Mouse (Mus musculus) intestine, embryonic 14.5 days (tissue): ENCODE data around the gene Uevld. TPM values are rescaled to one million over a fixed set of nuclear protein-coding genes. Genes with fewer than 3 reads are reported as not detected.
A peak's percentile ranks its signal among the peaks of the same experiment; 100 is the strongest.

Experiments used
- ATAC-seq: fragments of 200-750 bp; cut with Nextera tagmentation; replicated peaks from 2 replicates; pipeline ENCODE4 v1.8.0; 2017; ENCODE audit warnings: low read depth, moderate number of reproducible peaks, moderate TSS enrichment, moderate library complexity; ENCODE audit not compliant: low FRiP score, low TSS enrichment
- DNase-seq: peaks from one replicate; pipeline ENCODE4 v3.0.0-alpha.2; 2018; ENCODE audit warnings: low spot score
- H3K27ac ChIP-seq: fragments of 300-500 bp; sonication (generic); 2 replicates; pipeline ENCODE4 v1.5.1; 2014; ENCODE audit warnings: low read depth, mild to moderate bottlenecking, control low read depth
- H3K27me3 ChIP-seq: fragments of 300-500 bp; sonication (generic); replicated peaks from 2 replicates; pipeline ENCODE4 v1.6.1; 2014; ENCODE audit warnings: low read length, control low read depth; ENCODE audit not compliant: control insufficient read depth, insufficient read depth
- H3K36me3 ChIP-seq: fragments of 300-500 bp; sonication (generic); 2 replicates; pipeline ENCODE4 v1.6.1; 2014; ENCODE audit warnings: low read length, control low read depth; ENCODE audit not compliant: control insufficient read depth, insufficient read depth
- H3K4me1 ChIP-seq: fragments of 300-500 bp; sonication (generic); replicated peaks from 2 replicates; pipeline ENCODE4 v1.6.1; 2014; ENCODE audit warnings: low read length, control low read depth, mixed read lengths; ENCODE audit not compliant: control insufficient read depth, insufficient read depth
- H3K4me2 ChIP-seq: fragments of 300-500 bp; sonication (generic); 2 replicates; pipeline ENCODE4 v1.6.1; 2014; ENCODE audit warnings: low read length
- H3K4me3 ChIP-seq: fragments of 300-500 bp; sonication (generic); 2 replicates; pipeline ENCODE4 v1.5.1; 2014; ENCODE audit warnings: low read depth, low read length, control low read depth, mixed read lengths
- H3K9ac ChIP-seq: fragments of 300-500 bp; sonication (generic); 2 replicates; pipeline ENCODE4 v1.6.1; 2014; ENCODE audit warnings: mild to moderate bottlenecking, low read length
- H3K9me3 ChIP-seq: fragments of 300-500 bp; sonication (generic); 2 replicates; pipeline ENCODE4 v1.6.1; 2016; ENCODE audit warnings: low read length, control low read depth; ENCODE audit not compliant: control insufficient read depth
- WGBS: fragments of 180-500 bp; shearing (Covaris S2); extraction: QIAGEN DNeasy Blood & Tissue Kit; methylation state at CpG from one replicate; pipeline ENCODE4 v1.1.7; 2014; 5-methylcytosine and 5-hydroxymethylcytosine counted together
- polyA plus RNA-seq: library from polyadenylated mRNA; unstranded; fragments of >200 nt; fragmentation: Nextera tagmentation; extraction: Ambion mirVana; gene quantifications from 2 replicates; pipeline ENCODE4 v1.2.1, GENCODE M21; 2014

Uevld gene
- 11.4 and 12.6 TPM in 2 replicates for polyA plus RNA-seq

GRCm38 (mm10) chr7:46957831-46958691 is at the start of gene Uevld:
Uevld (minus strand) TSS chr7:46958527.
- no peak within 1 kb of the TSS; the same call in 1 of the 2 replicates for H3K27ac ChIP-seq

DNA sequence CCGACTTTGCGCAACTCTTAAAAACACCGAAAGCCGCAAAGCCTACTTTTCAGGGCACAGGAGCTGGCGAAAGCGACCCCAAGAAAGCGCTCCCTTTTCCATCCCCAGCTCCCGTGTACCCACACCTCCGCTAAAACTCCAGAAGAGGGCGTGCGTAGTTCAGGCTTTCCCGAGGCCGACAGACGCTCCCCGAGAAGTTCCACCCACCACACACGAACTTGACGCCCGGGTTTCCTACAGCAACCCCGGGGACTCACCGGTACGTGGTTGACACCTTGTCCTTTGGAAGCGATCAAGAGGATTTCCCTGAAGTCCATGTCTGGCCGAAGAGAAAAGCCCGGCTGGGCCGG is 49.5 kb upstream of the Uevld start:
- no peaks in the 10 kb centered on the region for H3K27me3 ChIP-seq
- DNase-seq (no peak), ATAC-seq (peak; percentile 71)
- 1% methylated on average over 25 of the region's 25 CpGs for WGBS
- no peaks in the 10 kb centered on the region for H3K9me3 ChIP-seq
- peak overlapping the region; percentile 67 for H3K9ac ChIP-seq
- peak overlapping the region; percentile 84 for H3K27ac ChIP-seq
- H3K36me3 ChIP-seq: no peaks in the 10 kb centered on the region
- peak overlapping the region; percentile 75 for H3K4me3 ChIP-seq
- H3K4me2 ChIP-seq: peak overlapping the region; percentile 77
- peaks cover 16% of the 10 kb centered on the region for H3K4me1 ChIP-seq

More at GRCm38 (mm10) chr7:46957831-46958691, at the start of gene Uevld:
- H3K4me2 ChIP-seq: peak within 1 kb of the TSS; percentile 53
- WGBS: 1% methylated on average over 51 of the region's 51 CpGs
- ATAC-seq (peak; percentile 92), DNase-seq (peak; percentile 97)
- peaks cover 23% of the 10 kb centered on the region for H3K36me3 ChIP-seq
- H3K27me3 ChIP-seq: no peaks in the 10 kb centered on the region
- H3K4me3 ChIP-seq: peak within 1 kb of the TSS; percentile 75
- H3K9ac ChIP-seq: peak within 1 kb of the TSS; percentile 68
- H3K9me3 ChIP-seq: no peaks in the 10 kb centered on the region
- H3K4me1 ChIP-seq: peaks cover 8% of the 10 kb centered on the region; the same call in 1 of the 2 replicates

GRCm38 (mm10) chr7:47007109-47007780 is 48.9 kb upstream of the Uevld start:
- no peak for ATAC-seq
- WGBS: 15% methylated on average over 21 of the region's 21 CpGs

GRCm38 (mm10) chr7:47003411-47004115 is 45.2 kb upstream of the Uevld start:
- peak; percentile 24 for DNase-seq
- Histone ChIP-seq H3K9ac (no peak overlapping the region), H3K4me1 (peaks cover 42% of the 10 kb centered on the region), H3K36me3 (peaks cover 8% of the 10 kb centered on the region), H3K27me3 (no peaks in the 10 kb centered on the region), H3K4me3 (no peak overlapping the region), H3K4me2 (no peak overlapping the region), H3K9me3 (no peaks in the 10 kb centered on the region), H3K27ac (no peak overlapping the region)
- 56% methylated on average over 3 of the region's 3 CpGs for WGBS
- ATAC-seq: no peak

More at GRCm38 (mm10) chr7:47007109-47007780, 48.9 kb upstream of the Uevld start:
- peak; percentile 64 for DNase-seq
- Histone ChIP-seq H3K4me2 (peak overlapping the region; percentile 77), H3K27me3 (no peaks in the 10 kb centered on the region), H3K9ac (peak overlapping the region; percentile 67), H3K4me3 (peak overlapping the region; percentile 75), H3K4me1 (peaks cover 21% of the 10 kb centered on the region), H3K9me3 (no peaks in the 10 kb centered on the region), H3K27ac (peak overlapping the region; percentile 84), H3K36me3 (no peaks in the 10 kb centered on the region)

DNA sequence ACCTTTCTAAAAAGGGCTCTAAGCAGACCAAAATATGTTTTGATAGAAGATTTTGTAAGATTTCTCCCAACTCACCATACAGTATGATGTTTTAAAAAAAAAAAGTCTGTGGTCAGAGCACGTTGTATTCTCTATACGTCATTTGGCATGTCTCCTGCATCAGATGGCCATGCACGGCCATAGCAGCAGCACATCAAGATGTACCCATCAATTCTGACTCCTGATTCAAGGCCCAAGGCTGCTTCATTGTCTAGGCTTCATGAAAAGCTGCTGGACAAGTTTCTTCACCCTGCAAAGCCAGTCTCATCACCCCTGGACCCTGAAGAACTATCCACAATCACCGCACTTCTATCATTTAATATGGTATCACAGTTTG is 43.6 kb upstream of the Uevld start:
- ATAC-seq (no peak), DNase-seq (peak; percentile 39)
- 52% methylated on average over 4 of the region's 4 CpGs for WGBS
- H3K4me1 ChIP-seq: peaks cover 40% of the 10 kb centered on the region
- H3K4me3 ChIP-seq: no peak overlapping the region
- H3K4me2 ChIP-seq: no peak overlapping the region
- H3K27ac ChIP-seq: no peak overlapping the region
- no peaks in the 10 kb centered on the region for H3K9me3 ChIP-seq
- peaks cover 25% of the 10 kb centered on the region for H3K36me3 ChIP-seq
- no peak overlapping the region for H3K9ac ChIP-seq
- no peaks in the 10 kb centered on the region for H3K27me3 ChIP-seq

- ATAC-seq: no peak
- Histone ChIP-seq H3K4me3 (no peak overlapping the region), H3K36me3 (peaks cover 30% of the 10 kb centered on the region), H3K9ac (no peak overlapping the region), H3K27me3 (no peaks in the 10 kb centered on the region), H3K27ac (peak overlapping the region; percentile 71; the same call in 1 of the 2 replicates), H3K9me3 (no peaks in the 10 kb centered on the region), H3K4me2 (peak overlapping the region; percentile 8; the same call in 1 of the 2 replicates), H3K4me1 (peaks cover 37% of the 10 kb centered on the region)
- peak; percentile 42 for DNase-seq
- WGBS: 35% methylated on average over 5 of the region's 5 CpGs
Observed at GRCm38 (mm10) chr7:47001125-47001899, 43.0 kb upstream of the Uevld start.

GRCm38 (mm10) chr7:47000644-47000983 is 42.3 kb upstream of the Uevld start:
- no peak overlapping the region for H3K9ac ChIP-seq
- peak overlapping the region; percentile 8; the same call in 1 of the 2 replicates for H3K4me2 ChIP-seq
- H3K27ac ChIP-seq: peak overlapping the region; percentile 71; the same call in 1 of the 2 replicates
- peaks cover 37% of the 10 kb centered on the region for H3K4me1 ChIP-seq
- H3K36me3 ChIP-seq: peaks cover 37% of the 10 kb centered on the region
- H3K9me3 ChIP-seq: no peaks in the 10 kb centered on the region
- H3K27me3 ChIP-seq: no peaks in the 10 kb centered on the region
- WGBS: 25% methylated on average over 3 of the region's 3 CpGs
- no peak for DNase-seq
- peak; percentile 73; the same call in 1 of the 2 replicates for ATAC-seq
- no peak overlapping the region for H3K4me3 ChIP-seq
